Mouse (Mus musculus) forebrain, embryonic 11.5 days (tissue): ENCODE measurements around the gene Galr2. TPM values are rescaled to one million over a fixed set of nuclear protein-coding genes. Genes with fewer than 3 reads are reported as not detected.
A peak's percentile ranks its signal among the peaks of the same experiment; 100 is the strongest.

Experiments used
- ATAC-seq: fragments of 200-750 bp; cut with Nextera tagmentation; replicated peaks from 2 replicates; pipeline ENCODE4 v1.8.0; 2017; ENCODE audit warnings: moderate TSS enrichment; ENCODE audit not compliant: low FRiP score
- DNase-seq: peaks from one replicate; pipeline ENCODE4 v3.0.0-alpha.2; 2017; ENCODE audit warnings: low spot score
- H3K27ac ChIP-seq: fragments of 300-500 bp; sonication (generic); 2 replicates; pipeline ENCODE4 v1.5.1; 2014; ENCODE audit warnings: low read depth, low read length
- H3K27me3 ChIP-seq: fragments of 300-500 bp; sonication (generic); 2 replicates; pipeline ENCODE4 v1.6.1; 2014; ENCODE audit warnings: mild to moderate bottlenecking, low read length, mixed read lengths; ENCODE audit not compliant: control insufficient read depth, insufficient read depth
- H3K36me3 ChIP-seq: fragments of 300-500 bp; sonication (generic); 2 replicates; pipeline ENCODE4 v1.6.1; 2014; ENCODE audit warnings: mild to moderate bottlenecking, low read length, moderate library complexity, mixed read lengths; ENCODE audit not compliant: control insufficient read depth, insufficient read depth
- H3K4me1 ChIP-seq: fragments of 300-500 bp; sonication (generic); replicated peaks from 2 replicates; pipeline ENCODE4 v1.6.1; 2014; ENCODE audit warnings: low read length, mixed read lengths; ENCODE audit not compliant: control insufficient read depth, insufficient read depth
- H3K4me2 ChIP-seq: fragments of 300-500 bp; sonication (generic); 2 replicates; pipeline ENCODE4 v1.6.1; 2014; ENCODE audit warnings: low read depth, mild to moderate bottlenecking, low read length, moderate library complexity, mixed read lengths; ENCODE audit not compliant: severe bottlenecking
- H3K4me3 ChIP-seq: fragments of 300-500 bp; sonication (generic); 2 replicates; pipeline ENCODE4 v1.5.1; 2014; ENCODE audit warnings: low read depth, low read length
- H3K9ac ChIP-seq: fragments of 300-500 bp; sonication (generic); 2 replicates; pipeline ENCODE4 v1.6.1; 2014; ENCODE audit warnings: low read length
- H3K9me3 ChIP-seq: fragments of 300-500 bp; sonication (generic); 2 replicates; pipeline ENCODE4 v1.6.1; 2016; ENCODE audit warnings: low read length, mixed read lengths; ENCODE audit not compliant: control insufficient read depth
- WGBS: fragments of 180-500 bp; shearing (Covaris S2); extraction: QIAGEN DNeasy Blood & Tissue Kit; methylation state at CpG from one replicate; pipeline ENCODE4 v1.1.7; 2014; 5-methylcytosine and 5-hydroxymethylcytosine counted together
- polyA plus RNA-seq: library from polyadenylated mRNA; unstranded; fragments of >200 nt; fragmentation: Nextera tagmentation; extraction: Ambion mirVana; gene quantifications from 2 replicates; pipeline ENCODE4 v1.2.1, GENCODE M21; 2014

The Galr2 gene
- polyA plus RNA-seq, 1 experiment from 2014 or later, result not detected

DNA sequence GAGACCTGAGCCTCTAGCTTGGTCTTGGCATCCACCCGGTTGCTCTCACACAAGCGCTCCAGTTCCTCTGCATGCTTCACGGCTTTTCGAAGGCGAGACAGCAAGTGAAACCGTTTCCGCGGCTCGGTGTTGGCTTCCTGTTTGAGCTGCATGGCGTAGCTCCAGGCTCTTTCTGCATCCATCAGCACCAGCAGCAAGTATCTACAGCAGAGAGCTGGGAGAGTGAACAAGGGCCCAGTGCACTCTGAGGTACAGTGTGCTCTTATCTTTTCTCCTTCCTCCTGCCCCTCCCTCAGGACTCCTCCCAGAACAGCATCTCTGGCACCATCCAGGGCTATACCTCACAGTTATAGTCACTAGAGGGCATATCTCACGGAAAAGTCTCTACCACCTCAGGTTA is 15.4 kb upstream of the Galr2 start:
- 93% methylated on average over 11 of the region's 11 CpGs for WGBS
- H3K9ac ChIP-seq, result no peak overlapping the region
- no peak overlapping the region for H3K4me2 ChIP-seq
- no peaks in the 10 kb centered on the region for H3K27me3 ChIP-seq
- DNase-seq (no peak), ATAC-seq (no peak)
- H3K9me3 ChIP-seq, result no peaks in the 10 kb centered on the region
- H3K36me3 ChIP-seq, result peaks cover 26% of the 10 kb centered on the region
- H3K27ac ChIP-seq, result no peak overlapping the region
- no peaks in the 10 kb centered on the region for H3K4me1 ChIP-seq
- no peak overlapping the region for H3K4me3 ChIP-seq

DNA sequence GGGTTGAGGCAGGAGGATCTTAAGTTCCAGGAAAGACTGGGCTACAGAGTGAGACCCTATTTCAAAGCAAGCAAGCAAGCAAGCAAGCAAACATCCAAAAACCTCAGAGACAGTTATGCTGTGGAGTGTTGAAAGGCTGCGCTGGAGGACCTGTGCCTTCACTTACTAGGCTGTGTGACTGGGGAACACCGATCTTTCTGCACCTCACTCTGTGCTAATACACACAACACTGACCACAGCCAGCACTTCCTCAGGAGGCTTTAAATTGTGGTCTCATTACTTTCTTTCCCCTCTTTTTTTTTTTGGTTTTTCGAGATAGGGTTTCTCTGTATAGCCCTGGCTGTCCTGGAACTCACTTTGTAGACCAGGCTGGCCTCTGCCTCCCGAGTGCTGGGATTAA is 14.9 kb upstream of the Galr2 start:
- Histone ChIP-seq H3K4me2 (no peak overlapping the region), H3K36me3 (peaks cover 22% of the 10 kb centered on the region; the same call in 1 of the 2 replicates), H3K4me1 (no peaks in the 10 kb centered on the region), H3K9me3 (no peaks in the 10 kb centered on the region), H3K27me3 (no peaks in the 10 kb centered on the region), H3K27ac (no peak overlapping the region), H3K9ac (no peak overlapping the region), H3K4me3 (no peak overlapping the region)
- no peak for DNase-seq
- no peak for ATAC-seq
- 95% methylated on average over 4 of the region's 4 CpGs for WGBS

DNA sequence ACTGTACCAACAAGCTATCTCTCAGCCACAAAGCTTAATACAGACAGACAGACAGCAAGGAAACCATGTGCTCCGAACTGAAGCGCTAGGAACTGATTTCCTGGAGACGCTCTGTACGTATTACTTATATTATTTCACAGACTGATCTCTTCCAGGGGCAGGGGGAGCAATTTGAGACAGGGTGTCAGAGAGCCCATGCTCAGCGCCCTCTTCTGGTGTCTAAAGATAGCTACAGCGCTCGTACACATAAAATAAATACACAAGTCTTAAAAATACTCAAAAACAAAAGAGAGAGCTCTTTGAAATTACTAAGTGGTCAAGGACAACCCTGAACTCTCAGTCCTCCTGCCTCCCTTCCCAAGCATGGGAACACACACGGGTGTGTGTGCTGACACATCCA is 13.1 kb upstream of the Galr2 start:
- peaks cover 22% of the 10 kb centered on the region; the same call in 1 of the 2 replicates for H3K36me3 ChIP-seq
- no peaks in the 10 kb centered on the region for H3K27me3 ChIP-seq
- no peaks in the 10 kb centered on the region for H3K9me3 ChIP-seq
- H3K4me2 ChIP-seq, result no peak overlapping the region
- no peak overlapping the region for H3K4me3 ChIP-seq
- ATAC-seq (no peak), DNase-seq (no peak)
- H3K9ac ChIP-seq, result no peak overlapping the region
- H3K4me1 ChIP-seq, result 0 out of 2 replicates have a peak, but pooled peaks cover 2% of the 10 kb centered on the region
- no peak overlapping the region for H3K27ac ChIP-seq
- WGBS, result 88% methylated on average over 8 of the region's 8 CpGs

DNA sequence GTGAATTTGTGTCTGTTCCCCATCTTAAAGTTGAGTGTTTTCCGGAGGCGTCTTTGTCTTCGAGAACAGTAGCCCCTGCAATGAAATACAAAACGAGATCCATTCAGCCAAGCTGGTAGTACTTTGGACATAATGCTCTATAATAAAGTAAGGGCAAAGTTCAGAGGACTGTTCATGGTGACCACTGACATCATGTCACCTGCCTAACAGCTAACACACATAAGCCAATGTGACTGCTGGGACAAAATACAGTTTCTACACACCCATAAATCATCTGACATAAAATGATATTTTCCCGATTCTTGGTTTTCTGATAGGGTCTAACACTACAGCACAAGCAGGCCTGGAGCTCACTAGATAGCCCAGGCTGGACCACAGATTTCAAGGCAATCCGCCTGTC is 12.4 kb upstream of the Galr2 start:
- no peak overlapping the region for H3K9ac ChIP-seq
- H3K9me3 ChIP-seq, result no peaks in the 10 kb centered on the region
- ATAC-seq, result no peak
- peaks cover 22% of the 10 kb centered on the region; the same call in 1 of the 2 replicates for H3K36me3 ChIP-seq
- no peak overlapping the region for H3K4me2 ChIP-seq
- no peak overlapping the region for H3K4me3 ChIP-seq
- WGBS, result 96% methylated on average over 6 of the region's 6 CpGs
- no peak overlapping the region for H3K27ac ChIP-seq
- H3K27me3 ChIP-seq, result no peaks in the 10 kb centered on the region
- peaks cover 5% of the 10 kb centered on the region; the same call in 1 of the 2 replicates for H3K4me1 ChIP-seq
- no peak for DNase-seq

DNA sequence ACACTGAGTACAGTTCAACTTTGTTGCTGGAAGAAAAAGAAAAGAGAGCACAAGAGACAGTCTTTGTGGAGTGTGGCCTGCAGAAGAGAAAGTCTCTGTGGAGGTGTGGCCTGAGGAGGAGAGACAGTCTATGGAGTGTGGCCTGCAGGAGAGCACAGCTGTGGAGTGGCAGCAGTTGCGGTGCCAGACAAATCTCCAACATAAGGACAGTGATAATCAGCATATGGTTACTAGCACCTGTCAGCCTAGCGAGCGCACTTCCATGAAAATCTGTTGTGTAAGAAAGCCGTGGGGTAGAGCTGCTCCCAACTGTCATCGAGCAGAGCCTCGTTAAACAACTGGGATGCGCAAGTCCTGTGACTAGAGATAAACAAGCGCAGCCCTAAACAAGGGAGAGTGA is 11.2 kb upstream of the Galr2 start:
- H3K9ac ChIP-seq, result no peak overlapping the region
- H3K4me3 ChIP-seq, result no peak overlapping the region
- no peak for DNase-seq
- no peaks in the 10 kb centered on the region for H3K9me3 ChIP-seq
- H3K4me1 ChIP-seq, result peaks cover 5% of the 10 kb centered on the region; the same call in 1 of the 2 replicates
- peaks cover 16% of the 10 kb centered on the region; the same call in 1 of the 2 replicates for H3K36me3 ChIP-seq
- ATAC-seq, result no peak
- WGBS, result 95% methylated on average over 8 of the region's 8 CpGs
- no peak overlapping the region for H3K27ac ChIP-seq
- H3K4me2 ChIP-seq, result no peak overlapping the region
- H3K27me3 ChIP-seq, result no peaks in the 10 kb centered on the region

DNA sequence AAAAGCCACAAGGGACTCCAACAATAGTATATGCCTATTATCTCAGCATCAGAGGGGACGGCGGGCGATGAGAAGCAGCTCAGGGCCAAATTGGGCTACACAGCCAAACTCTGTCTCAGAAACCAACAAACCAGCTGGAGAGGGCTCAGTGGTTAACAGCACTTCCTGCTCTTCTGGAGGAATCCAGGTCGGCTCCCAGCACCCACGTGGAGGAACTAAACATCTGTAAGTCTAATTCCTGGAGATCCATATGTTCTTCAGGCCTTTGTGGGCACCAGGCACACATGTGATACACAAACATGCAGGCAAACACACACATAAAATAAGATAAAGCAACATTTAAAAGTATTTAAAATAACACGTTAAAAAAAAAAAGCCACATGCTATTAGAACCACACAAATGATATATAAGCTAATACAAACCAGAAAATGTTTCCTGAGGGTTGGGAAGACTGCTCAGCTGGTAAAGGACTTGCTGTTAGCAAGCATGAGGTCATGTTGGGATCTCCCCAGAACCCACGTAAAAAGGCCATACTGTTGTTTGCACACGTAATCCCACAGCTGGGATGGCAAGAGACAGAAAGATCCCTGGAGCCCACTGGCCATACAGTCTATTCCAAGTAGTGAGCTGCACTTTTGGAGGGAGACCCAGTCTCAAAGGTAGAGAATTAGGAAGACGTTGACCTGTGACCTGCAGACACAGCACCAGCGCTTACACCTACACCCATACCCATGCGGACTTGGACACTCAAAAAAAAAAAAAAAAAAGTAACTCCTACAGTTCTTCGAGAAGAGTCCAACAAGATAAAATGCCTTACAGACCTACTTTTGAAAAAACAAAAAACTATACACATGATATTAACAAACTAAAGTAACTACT is 7.9 kb upstream of the Galr2 start:
- ATAC-seq, result no peak
- no peaks in the 10 kb centered on the region for H3K9me3 ChIP-seq
- H3K27ac ChIP-seq, result no peak overlapping the region
- H3K4me2 ChIP-seq, result peak overlapping the region; percentile 87
- H3K4me1 ChIP-seq, result peaks cover 5% of the 10 kb centered on the region; the same call in 1 of the 2 replicates
- peak overlapping the region; percentile 92 for H3K4me3 ChIP-seq
- peaks cover 5% of the 10 kb centered on the region; the same call in 1 of the 2 replicates for H3K36me3 ChIP-seq
- 62% methylated on average over 12 of the region's 12 CpGs for WGBS
- no peak for DNase-seq
- no peaks in the 10 kb centered on the region for H3K27me3 ChIP-seq
- peak overlapping the region; percentile 91 for H3K9ac ChIP-seq

DNA sequence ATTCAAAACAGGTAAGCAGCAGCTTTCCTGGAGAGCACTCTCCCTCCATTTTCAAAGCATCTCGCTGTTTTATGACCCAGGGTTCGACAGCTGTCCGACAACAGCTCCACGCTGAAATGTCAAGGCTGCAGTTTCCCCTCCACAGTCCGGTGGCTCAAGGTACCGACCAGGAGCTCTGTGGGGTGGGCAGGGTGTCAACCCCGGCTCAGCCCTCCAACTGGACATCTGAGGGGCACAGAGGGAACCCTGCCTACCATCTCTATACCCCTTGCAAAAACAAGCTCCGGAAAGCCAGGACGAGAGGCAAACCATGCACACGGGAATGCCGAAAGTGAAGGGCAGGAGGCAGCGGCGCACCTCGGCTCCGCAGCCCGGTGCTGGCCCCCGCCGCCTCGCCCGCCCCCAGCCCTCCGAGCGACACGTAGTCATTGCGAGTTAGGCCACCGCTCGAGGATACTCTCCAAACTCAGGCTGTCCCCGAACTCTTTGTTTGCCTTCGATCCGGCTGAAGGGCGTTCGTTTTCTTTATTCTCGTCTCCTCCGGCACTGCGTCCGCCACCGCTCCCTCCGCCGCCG is 7.2 kb upstream of the Galr2 start:
- under 1% methylated on average over 39 of the region's 39 CpGs for WGBS

DNA sequence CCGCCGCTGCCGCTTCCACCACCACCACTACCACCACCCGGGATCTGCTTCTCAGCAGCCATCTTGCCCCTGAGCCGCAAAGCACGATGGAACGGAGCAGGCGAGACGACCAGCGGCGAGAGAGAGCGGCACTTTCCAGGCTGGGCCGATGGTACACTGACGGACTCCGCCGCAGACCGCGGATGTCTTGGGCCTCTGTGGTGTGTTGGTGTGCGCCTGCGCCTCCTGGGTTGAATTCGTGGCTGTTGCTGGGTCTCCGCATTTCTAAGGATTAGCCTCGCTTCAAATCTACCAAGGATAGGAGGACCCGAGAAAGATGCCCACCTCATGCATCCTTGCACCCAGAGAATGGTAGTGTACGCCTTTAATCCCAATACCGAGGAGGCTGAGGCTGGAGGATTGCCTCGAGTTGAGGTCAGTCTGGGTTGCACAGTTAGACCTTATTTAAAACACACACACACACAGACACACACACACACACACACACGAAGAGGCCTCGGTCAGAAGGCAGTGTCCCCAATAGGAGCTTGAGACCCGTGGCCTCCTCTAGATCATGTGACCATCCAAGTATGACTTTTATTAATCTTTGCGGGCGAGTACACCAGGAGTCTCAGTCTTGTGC is 6.6 kb upstream of the Galr2 start, which contains the start of gene Srp68:
TSS of gene Srp68 (minus strand) at position 173 of the 622 bp plus-strand sequence.
- ATAC-seq (peak; percentile 97), DNase-seq (peak; percentile 96)
- H3K27ac ChIP-seq, result peak within 1 kb of the TSS; percentile 70; the same call in 1 of the 2 replicates
- H3K4me2 ChIP-seq, result peak within 1 kb of the TSS; percentile 87
- peak within 1 kb of the TSS; percentile 92 for H3K4me3 ChIP-seq
- peaks cover 5% of the 10 kb centered on the region; the same call in 1 of the 2 replicates for H3K4me1 ChIP-seq
- H3K27me3 ChIP-seq, result no peaks in the 10 kb centered on the region
- peak within 1 kb of the TSS; percentile 91 for H3K9ac ChIP-seq
- no peaks in the 10 kb centered on the region for H3K36me3 ChIP-seq
- H3K9me3 ChIP-seq, result no peaks in the 10 kb centered on the region
- 4% methylated on average over 30 of the region's 32 CpGs for WGBS

More for the DNA sequence above, 7.2 kb upstream of the Galr2 start:
- H3K4me2 ChIP-seq, result peak overlapping the region; percentile 87
- peaks cover 5% of the 10 kb centered on the region; the same call in 1 of the 2 replicates for H3K4me1 ChIP-seq
- H3K27me3 ChIP-seq, result no peaks in the 10 kb centered on the region
- H3K4me3 ChIP-seq, result peak overlapping the region; percentile 92
- DNase-seq (no peak), ATAC-seq (peak; percentile 37)
- H3K27ac ChIP-seq, result no peak overlapping the region
- no peaks in the 10 kb centered on the region for H3K9me3 ChIP-seq
- no peaks in the 10 kb centered on the region for H3K36me3 ChIP-seq
- H3K9ac ChIP-seq, result peak overlapping the region; percentile 91
